24 mouse cellular contexts compared by ENCODE assay signal in genomic region chr14:47419723-47420276, GRCm38 (mm10). TPM values are rescaled to one million over a fixed set of nuclear protein-coding genes. Genes with fewer than 3 reads are reported as not detected.
A peak's percentile ranks its signal among the peaks of the same experiment; 100 is the strongest.
DNase-seq lines count a peak whose midpoint lies in the region; ATAC-seq and TF ChIP-seq lines count a peak whose summit lies in the region.
"Had no signal": no experiment of that assay in that cellular context is flagged by ENCODE, and none has a peak within 500 bp of the region (broad histone marks: within the 10 kb centered on the region; RNA-seq: fewer than 3 reads in every experiment).

No protein-coding gene starts in this region.

- no peak for ATAC-seq in heart, embryonic 11.5 days (replicated peaks; ENCODE audit: insufficient number of reproducible peaks, low FRiP score, low TSS enrichment)
- no peak for ATAC-seq in monocyte, adult 5-6 weeks (replicated peaks; ENCODE audit: insufficient number of reproducible peaks, low FRiP score, low TSS enrichment, poor library complexity, severe bottlenecking)
- ATAC-seq: forebrain, embryonic 14.5 days had no signal

- no peak for TF ChIP-seq POLR2A in ES-Bruce4 (IDR thresholded peaks at IDR 0.05; ENCODE audit: insufficient read depth, low read length)

- TF ChIP-seq EP300 in ES-Bruce4 (IDR thresholded peaks at IDR 0.05; ENCODE audit: insufficient read depth, low read depth, low read length) = no peak

- no peak overlapping the region for H3K4me3 ChIP-seq in heart, embryonic 11.5 days (ENCODE audit: low read depth, low read length)
- peak overlapping the region; percentile 31 for H3K4me3 ChIP-seq in ES-Bruce4 (ENCODE audit: low read depth, low read length)
- H3K4me3 ChIP-seq: embryonic facial prominence, embryonic 12.5 days; erythroblast, embryonic 14.5 days; heart, embryonic 13.5 days; hindbrain, embryonic 13.5 days; kidney, embryonic 15.5 days; left cerebral cortex, adult 2 months; midbrain, embryonic 12.5 days had no signal

- peaks cover 10% of the 10 kb centered on the region for H3K4me1 ChIP-seq in heart, embryonic 11.5 days (ENCODE audit: control insufficient read depth, insufficient read depth, low read length)
- H3K4me1 ChIP-seq in ES-Bruce4 (ENCODE audit: control insufficient read depth, insufficient read depth, low read length) = peaks cover 6% of the 10 kb centered on the region

- no peak overlapping the region for H3K4me2 ChIP-seq in heart, embryonic 11.5 days
- H3K4me2 ChIP-seq: embryonic facial prominence, embryonic 12.5 days; heart, embryonic 13.5 days; hindbrain, embryonic 13.5 days; kidney, embryonic 15.5 days; midbrain, embryonic 12.5 days had no signal

- no peaks in the 10 kb centered on the region for H3K9me3 ChIP-seq in heart, embryonic 11.5 days (replicated peaks; ENCODE audit: control insufficient read depth, low read length)
- H3K9me3 ChIP-seq in ES-Bruce4 (replicated peaks; ENCODE audit: control insufficient read depth, insufficient read depth, low read length, poor library complexity, severe bottlenecking) = no peaks in the 10 kb centered on the region
- H3K9me3 ChIP-seq: embryonic facial prominence, embryonic 12.5 days; heart, embryonic 13.5 days; hindbrain, embryonic 13.5 days; kidney, embryonic 15.5 days; midbrain, embryonic 12.5 days had no signal

- WGBS in heart, embryonic 11.5 days (ENCODE audit: insufficient replicate concordance) = 86% methylated on average over 24 of the region's 24 CpGs

- DNase-seq in heart, adult 11 months = peak; percentile 85
- DNase-seq in 416B (ENCODE audit: low read depth) (peak; percentile 54), ZHBTc4 (ENCODE audit: low read depth, low spot score) (peak; percentile 87)
- no peak for DNase-seq in ovary, adult 18-20 months (ENCODE audit: low spot score)
- DNase-seq in frontal cortex, postnatal 10 days (ENCODE audit: low spot score in 2 of 2) = no peak
- DNase-seq: adrenal gland, postnatal 25 days; cerebellum, adult 18-20 months; kidney, postnatal 4 days; layer of hippocampus, adult 9-11 months; left cerebral cortex, postnatal 4 days; lung, postnatal 10 days; spleen, adult 18-20 months had no signal

- H3K27ac ChIP-seq in heart, embryonic 11.5 days (ENCODE audit: low read depth, low read length) = no peak overlapping the region
- H3K27ac ChIP-seq in ES-Bruce4 (ENCODE audit: insufficient read depth, low read length) = peak overlapping the region; percentile 66
- H3K27ac ChIP-seq: embryonic facial prominence, embryonic 12.5 days; heart, embryonic 13.5 days; hindbrain, embryonic 13.5 days; kidney, embryonic 15.5 days; left cerebral cortex, adult 2 months; midbrain, embryonic 12.5 days had no signal

- H3K27me3 ChIP-seq in heart, embryonic 11.5 days (ENCODE audit: control insufficient read depth, insufficient read depth, low read length) = no peaks in the 10 kb centered on the region
- no peaks in the 10 kb centered on the region for H3K27me3 ChIP-seq in ES-Bruce4 (ENCODE audit: control insufficient read depth, insufficient read depth, low read length, poor library complexity, severe bottlenecking)
- H3K27me3 ChIP-seq: embryonic facial prominence, embryonic 12.5 days; heart, embryonic 13.5 days; hindbrain, embryonic 13.5 days; kidney, embryonic 15.5 days; midbrain, embryonic 12.5 days had no signal

- peak; percentile 53 for TF ChIP-seq CTCF in ES-Bruce4 (IDR thresholded peaks at IDR 0.05; ENCODE audit: low read depth, low read length)

- H3K36me3 ChIP-seq in heart, embryonic 11.5 days (ENCODE audit: control insufficient read depth, insufficient read depth, low read length) = peaks cover 2% of the 10 kb centered on the region; the same call in 1 of the 2 replicates
- H3K36me3 ChIP-seq in ES-Bruce4 (ENCODE audit: control insufficient read depth, insufficient read depth, low read length, poor library complexity, severe bottlenecking) = peaks cover 16% of the 10 kb centered on the region
- H3K36me3 ChIP-seq: hindbrain, embryonic 13.5 days had no signal

- H3K9ac ChIP-seq in heart, embryonic 11.5 days (ENCODE audit: low read depth, low read length) = no peak overlapping the region
- peak overlapping the region; percentile 66 for H3K9ac ChIP-seq in ES-Bruce4 (ENCODE audit: low read depth, poor library complexity, severe bottlenecking)
- H3K9ac ChIP-seq: embryonic facial prominence, embryonic 12.5 days; heart, embryonic 13.5 days; hindbrain, embryonic 13.5 days; kidney, embryonic 15.5 days; midbrain, embryonic 12.5 days had no signal

RNA-seq across cellular contexts. Expression of gene Dlgap5, which starts 1.6 kb away (rescaled TPM):
- 47.8 and 47.9 TPM in 2 replicates for polyA plus RNA-seq in heart, embryonic 11.5 days (2014; fragmentation: Nextera tagmentation; extraction: Ambion mirVana)
- 132 and 141 TPM in 2 replicates for polyA plus RNA-seq in ES-Bruce4 (2011; ENCODE audit: insufficient read depth, insufficient read length, low read depth, missing spikeins)
- 2.2 to 12.5 TPM (median 10.1 TPM) in 3 replicates for total RNA-seq in monocyte, adult 5-6 weeks (2017)
- total RNA-seq: gastrocnemius, adult 18-20 months had no signal

RNA-seq across cellular contexts. Expression of gene Fbxo34, which starts 30.4 kb away (rescaled TPM):
- polyA plus RNA-seq in heart, embryonic 11.5 days (2014; fragmentation: Nextera tagmentation; extraction: Ambion mirVana) = 24.8 and 27.2 TPM in 2 replicates
- 35.8 and 38.7 TPM in 2 replicates for polyA plus RNA-seq in ES-Bruce4 (2011; ENCODE audit: insufficient read depth, insufficient read length, low read depth, missing spikeins)
- 18.2 to 39.0 TPM (median 26.4 TPM) in 3 replicates for total RNA-seq in monocyte, adult 5-6 weeks (2017)

RNA-seq across cellular contexts. Expression of gene Lgals3, which starts 52.2 kb away (rescaled TPM):
- 1.9 and 2.7 TPM in 2 replicates for polyA plus RNA-seq in heart, embryonic 11.5 days (2014; fragmentation: Nextera tagmentation; extraction: Ambion mirVana)
- 24.7 and 29.4 TPM in 2 replicates for polyA plus RNA-seq in ES-Bruce4 (2011; ENCODE audit: insufficient read depth, insufficient read length, low read depth, missing spikeins)
- total RNA-seq in monocyte, adult 5-6 weeks (2017) = 98.5 to 263 TPM (median 189 TPM) in 3 replicates

Comparison
In these comparisons a context has a peak if more than half of its experiments do, and no peak if none do; other contexts are left out.
1. DNase-seq: peak in heart, adult 11 months (single experiment), 416B (single experiment) and ZHBTc4 (single experiment); none in ovary, adult 18-20 months (single experiment) and frontal cortex, postnatal 10 days (0 of 2).